Mouse (Mus musculus) bone marrow, adult 2 months (tissue): ENCODE measurements around the gene Tmem208.

Source experiments
- CTCF ChIP-seq: fragments of 200-500 bp; IDR thresholded peaks from 2 replicates; pipeline ENCODE4 v1.5.1; 2011; ENCODE audit warnings: low read length, control low read depth; ENCODE audit not compliant: control insufficient read depth, insufficient read depth
- POLR2A ChIP-seq: fragments of 200-500 bp; IDR thresholded peaks from 2 replicates; pipeline ENCODE4 v1.6.1; 2011; ENCODE audit warnings: low read depth, mild to moderate bottlenecking, control low read depth, low read length, borderline replicate concordance; ENCODE audit not compliant: control insufficient read depth

DNA sequence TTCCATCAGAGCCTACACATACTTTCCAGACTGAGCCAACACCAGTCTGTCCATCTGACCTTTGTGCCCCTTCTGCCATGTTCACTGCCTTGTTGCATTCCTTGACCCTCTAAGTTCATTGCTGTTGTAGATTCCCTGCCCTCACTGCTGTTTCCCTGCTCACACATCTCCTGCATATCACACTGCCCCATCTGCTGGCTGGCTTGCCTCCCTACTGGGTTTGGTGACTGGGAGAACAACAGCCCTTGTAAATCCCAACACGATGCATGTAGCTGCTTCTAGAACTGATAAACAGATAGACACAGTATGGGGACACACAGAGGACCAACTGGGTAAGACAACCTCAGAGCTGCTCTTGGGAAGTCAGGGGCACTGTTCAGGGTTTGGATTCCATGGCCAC lies 14.4 kb upstream of the Tmem208 start:
- no peak for TF ChIP-seq POLR2A
- no peak for TF ChIP-seq CTCF
